Mouse (Mus musculus) lung, adult 2 months (tissue): ENCODE data around the gene Lrrc26. TPM values are rescaled to one million over a fixed set of nuclear protein-coding genes. Genes with fewer than 3 reads are reported as not detected.
A peak's percentile ranks its signal among the peaks of the same experiment; 100 is the strongest.

ENCODE experiments used
- DNase-seq: peaks from one replicate; pipeline ENCODE4 v3.0.0; 2022
- H3K4me1 ChIP-seq: fragments of 200-500 bp; 2 replicates; pipeline ENCODE4 v1.6.1; 2011; ENCODE audit warnings: low read length; ENCODE audit not compliant: control insufficient read depth, insufficient read depth
- H3K4me3 ChIP-seq: fragments of 200-500 bp; replicated peaks from 2 replicates; pipeline ENCODE3; 2011; ENCODE audit warnings: low read depth, mild to moderate bottlenecking, control low read depth, low read length; ENCODE audit errors: extremely low read depth
- CTCF ChIP-seq: fragments of 200-500 bp; IDR thresholded peaks from 2 replicates; pipeline ENCODE4 v1.5.1; 2011; ENCODE audit warnings: mild to moderate bottlenecking, low read length, control low read depth; ENCODE audit not compliant: insufficient read depth
- POLR2A ChIP-seq: fragments of 200-500 bp; IDR thresholded peaks from 2 replicates; pipeline ENCODE4 v1.6.1; 2011; ENCODE audit warnings: low read depth, mild to moderate bottlenecking, control low read depth, low read length, borderline replicate concordance; ENCODE audit errors: extremely low read depth
- WGBS: fragments of 180-500 bp; shearing (Covaris S2); methylation state at CpG from one replicate; pipeline ENCODE4 v1.1.7; 2018; 5-methylcytosine and 5-hydroxymethylcytosine counted together
- polyA plus RNA-seq: library from polyadenylated mRNA; depleted of rRNA; stranded (reverse); fragments of >200 nt; gene quantifications from 2 replicates; pipeline ENCODE4 v1.2.3, GENCODE M21; 2012; rRNA removed

Lrrc26 gene
- 52.8 and 59.6 TPM in 2 replicates for polyA plus RNA-seq

DNA sequence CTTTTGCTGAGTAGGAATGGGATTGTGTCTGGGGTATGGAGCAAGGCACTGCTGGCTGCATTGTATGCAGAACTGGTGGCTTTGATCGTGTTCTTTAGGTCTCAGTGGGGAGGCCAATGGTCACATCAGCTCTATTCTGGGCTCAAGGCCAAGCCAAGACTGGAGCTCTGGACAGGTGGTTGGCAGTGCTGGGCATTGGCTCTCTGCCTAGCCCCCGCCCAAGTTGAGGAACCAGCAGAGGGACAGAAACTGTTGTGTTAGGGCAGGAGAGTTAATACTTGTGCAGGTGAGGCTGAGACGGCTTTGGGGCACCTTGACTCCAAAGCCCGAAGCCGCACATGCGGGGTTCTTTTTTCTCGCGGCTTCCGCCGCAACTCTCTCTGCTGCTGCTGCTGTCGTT, at the start of gene Lrrc26:
Gene Lrrc26, plus strand, starts transcription at position 265 of the 400 bp plus-strand sequence.
- DNase-seq: peak; percentile 31
- TF ChIP-seq CTCF (no peak), POLR2A (no peak)
- Histone ChIP-seq H3K4me1 (peaks cover 23% of the 10 kb centered on the region), H3K4me3 (peak within 1 kb of the TSS; percentile 35)
- 10% methylated on average over 11 of the region's 11 CpGs for WGBS

- DNase-seq: no peak
- no peak overlapping the region for H3K4me3 ChIP-seq
- H3K4me1 ChIP-seq: peaks cover 6% of the 10 kb centered on the region
- 63% methylated on average over 8 of the region's 8 CpGs for WGBS
- TF ChIP-seq POLR2A (no peak), CTCF (no peak)
These were observed 49.4 kb upstream of the Lrrc26 start for GRCm38 (mm10) chr2:25240310-25240709.

DNA sequence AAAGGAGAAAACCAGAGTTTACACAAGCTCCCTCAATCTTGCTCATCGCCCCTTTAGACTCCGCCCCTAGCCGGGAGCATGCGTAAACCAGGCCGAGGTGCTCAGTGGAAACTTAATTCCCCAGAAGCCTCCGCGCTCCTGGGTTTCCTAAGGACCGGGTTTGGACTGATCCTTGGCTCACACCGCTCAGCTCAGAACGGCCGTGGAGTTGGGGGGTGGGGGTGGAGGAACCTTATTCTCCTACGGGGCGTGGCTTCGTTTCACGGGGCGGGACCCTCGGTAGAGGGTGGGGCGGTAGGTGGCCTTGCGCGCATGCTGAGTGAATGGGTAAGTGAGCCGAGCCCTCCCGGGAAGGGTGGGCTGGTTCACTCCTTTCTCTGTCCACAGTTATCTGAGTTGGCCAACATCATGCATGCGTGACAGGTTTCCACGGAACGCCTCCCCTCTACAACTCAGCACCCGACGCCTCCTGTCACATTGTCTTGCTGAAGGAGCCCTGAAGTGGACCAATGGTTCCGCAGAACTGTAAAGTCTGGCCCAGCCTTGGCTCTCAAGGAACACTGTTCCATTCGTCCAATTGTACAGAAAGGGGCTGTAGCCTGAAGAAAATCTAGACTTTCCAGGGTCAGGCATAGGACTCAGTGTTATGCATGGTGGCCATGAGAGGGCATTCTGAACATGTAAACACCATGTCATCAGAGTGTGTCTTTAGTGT, 48.8 kb upstream of the Lrrc26 start:
- peaks cover 6% of the 10 kb centered on the region for H3K4me1 ChIP-seq
- TF ChIP-seq POLR2A: peak; percentile 38; the same call in 1 of the 2 replicates
- no peak for TF ChIP-seq CTCF
- peak; percentile 63 for DNase-seq
- WGBS: 1% methylated on average over 29 of the region's 29 CpGs
- H3K4me3 ChIP-seq: peak overlapping the region; percentile 42

- no peak for TF ChIP-seq POLR2A
- TF ChIP-seq CTCF: no peak
- H3K4me1 ChIP-seq: peaks cover 6% of the 10 kb centered on the region
- no peak overlapping the region for H3K4me3 ChIP-seq
- DNase-seq: no peak
- 16% methylated on average over 6 of the region's 6 CpGs for WGBS
These were observed 48.3 kb upstream of the Lrrc26 start for GRCm38 (mm10) chr2:25241438-25241775.

DNA sequence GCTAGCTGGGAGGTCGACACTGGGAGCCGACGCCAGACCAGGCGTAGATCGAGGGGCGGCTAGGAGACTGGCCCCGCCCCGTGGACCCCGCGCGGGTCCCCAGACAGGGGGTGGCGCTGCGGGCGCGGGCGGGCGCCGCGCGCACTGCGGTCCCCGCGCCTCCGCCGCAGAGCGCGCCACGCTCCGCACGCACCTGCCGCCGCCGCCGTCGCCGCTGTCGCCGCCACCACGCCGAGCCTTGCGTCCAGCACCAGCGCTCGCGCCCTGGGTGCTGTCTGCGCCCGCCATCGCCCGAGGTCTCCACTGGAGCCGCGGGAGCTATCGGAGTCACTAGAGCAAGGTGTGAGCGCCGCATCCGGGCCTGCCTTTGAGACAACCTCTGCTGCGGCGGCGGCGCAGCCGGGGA, 47.6 kb upstream of the Lrrc26 start, which contains the start of the genes Rnf208 and Cysrt1:
Gene Rnf208, plus strand, starts transcription at position 155 of the 406 bp plus-strand sequence.
Gene Cysrt1, minus strand, starts transcription at position 352 of the 406 bp plus-strand sequence.
- under 1% methylated on average over 57 of the region's 59 CpGs for WGBS
- TF ChIP-seq POLR2A (no peak), CTCF (no peak)

GRCm38 (mm10) chr2:25243342-25243741, 46.4 kb upstream of the Lrrc26 start:
- 69% methylated on average over 8 of the region's 8 CpGs for WGBS
- DNase-seq: no peak
- Histone ChIP-seq H3K4me3 (no peak overlapping the region), H3K4me1 (peaks cover 4% of the 10 kb centered on the region)
- TF ChIP-seq CTCF: no peak
- no peak for TF ChIP-seq POLR2A

More for the DNA sequence above, 47.6 kb upstream of the Lrrc26 start, which contains the start of the genes Rnf208 and Cysrt1:
- no peak for DNase-seq
- Histone ChIP-seq H3K4me1 (peaks cover 6% of the 10 kb centered on the region), H3K4me3 (peak within 1 kb of the TSS; percentile 42)

- WGBS: 85% methylated on average over 4 of the region's 4 CpGs
- H3K4me1 ChIP-seq: peaks cover 4% of the 10 kb centered on the region
- no peak overlapping the region for H3K4me3 ChIP-seq
- TF ChIP-seq CTCF: no peak
- DNase-seq: no peak
These were observed 45.6 kb upstream of the Lrrc26 start for GRCm38 (mm10) chr2:25244144-25244543.

DNA sequence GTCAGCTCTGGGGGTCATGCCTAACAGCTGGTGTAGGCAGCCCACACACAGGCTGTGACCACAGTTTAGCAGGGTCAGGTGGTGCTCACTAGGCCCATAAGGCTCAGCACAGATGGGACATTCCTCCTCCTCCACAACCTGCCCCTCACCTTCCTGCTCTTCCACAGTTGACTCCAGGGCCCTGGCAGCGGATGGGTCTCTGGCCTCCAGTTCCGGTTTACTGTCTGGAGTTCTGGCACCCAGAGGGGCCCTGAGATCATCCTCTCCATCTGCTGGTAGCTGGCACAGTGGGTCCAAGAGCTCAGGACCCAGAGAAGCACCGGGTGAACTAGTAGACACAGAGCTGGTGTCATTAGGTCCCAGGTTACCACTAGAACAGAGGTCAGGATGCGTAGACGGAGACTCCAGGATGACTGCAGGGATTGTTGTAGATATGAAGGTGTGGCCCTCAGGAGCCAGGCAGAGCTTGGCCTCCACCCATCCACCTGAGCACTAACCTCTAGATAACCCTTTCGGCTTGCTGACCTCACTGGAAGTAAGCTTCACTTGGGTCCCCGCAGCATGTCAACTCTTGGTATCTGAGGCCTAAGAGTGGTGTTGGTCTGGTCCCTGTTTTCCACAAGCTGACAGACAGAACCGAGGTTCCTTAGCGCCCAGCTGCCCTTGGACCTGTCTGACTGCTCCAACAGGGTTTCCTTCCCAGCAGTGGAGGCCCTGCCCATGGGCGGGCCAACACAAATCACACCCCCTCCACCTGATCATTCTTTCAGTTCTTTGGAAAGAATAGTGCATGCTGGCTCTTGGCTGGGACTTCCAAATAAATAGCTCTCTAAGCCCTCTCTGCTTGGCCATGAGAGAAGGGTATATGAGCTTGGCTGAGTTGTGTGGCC, 43.3 kb upstream of the Lrrc26 start, which contains the start of gene AL732309.1:
Gene AL732309.1, minus strand, starts transcription at position 681 of the 890 bp plus-strand sequence.
- DNase-seq: no peak
- peak; percentile 32; the same call in 1 of the 2 replicates for TF ChIP-seq POLR2A
- no peak for TF ChIP-seq CTCF
- WGBS: 79% methylated on average over 10 of the region's 10 CpGs
- Histone ChIP-seq H3K4me3 (no peak within 1 kb of the TSS), H3K4me1 (peaks cover 3% of the 10 kb centered on the region)

DNA sequence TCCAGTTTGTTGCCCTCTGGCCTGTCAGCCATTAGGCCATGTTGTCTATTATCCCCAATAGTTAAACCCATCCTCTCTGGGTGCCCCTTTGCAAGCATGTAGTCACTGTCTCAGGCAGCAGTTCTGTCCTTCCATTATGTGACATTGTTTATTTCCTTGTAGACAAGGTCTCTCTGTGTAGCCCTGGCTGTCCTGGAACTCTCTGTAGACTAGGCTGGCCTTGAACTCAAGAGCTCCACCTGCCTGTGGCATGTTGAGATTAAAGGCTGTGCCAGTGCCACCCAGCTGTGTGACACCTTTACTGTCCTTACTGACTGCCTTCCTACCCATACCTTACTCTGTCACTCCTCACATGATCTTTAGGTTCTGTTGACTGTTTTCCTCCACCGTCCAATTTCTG, 37.4 kb upstream of the Lrrc26 start:
- DNase-seq: no peak
- WGBS: 75% methylated on average over 1 of the region's 1 CpGs
- TF ChIP-seq CTCF (peak; percentile 54), POLR2A (no peak)
- H3K4me3 ChIP-seq: no peak overlapping the region
- peaks cover 9% of the 10 kb centered on the region; the same call in 1 of the 2 replicates for H3K4me1 ChIP-seq

DNA sequence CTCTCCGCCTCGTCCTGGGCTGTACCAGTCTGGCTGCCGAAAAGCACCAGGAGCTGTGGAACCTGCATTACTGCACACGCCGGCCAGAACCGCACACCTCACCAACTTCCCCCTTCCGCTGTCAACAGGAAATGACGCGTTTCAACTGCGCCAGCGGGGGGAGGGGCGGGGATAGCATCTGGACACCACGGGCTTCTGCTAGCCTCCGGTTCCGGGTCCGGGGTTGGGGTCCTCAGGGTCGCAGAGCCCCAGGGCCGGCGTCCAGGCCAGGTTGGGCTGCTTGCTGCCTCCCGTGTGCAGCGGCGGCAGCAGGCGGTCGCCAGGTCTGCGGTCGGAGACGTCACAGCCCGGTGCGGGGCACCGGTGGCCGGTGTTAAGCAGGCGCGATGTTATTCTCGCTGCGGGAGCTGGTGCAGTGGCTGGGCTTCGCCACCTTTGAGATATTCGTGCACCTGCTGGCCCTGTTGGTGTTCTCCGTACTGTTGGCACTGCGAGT, 34.4 kb upstream of the Lrrc26 start, which contains the start of gene Tmem203:
Gene Tmem203, plus strand, starts transcription at position 156 of the 496 bp plus-strand sequence.
- H3K4me3 ChIP-seq: peak within 1 kb of the TSS; percentile 93
- peaks cover 9% of the 10 kb centered on the region; the same call in 1 of the 2 replicates for H3K4me1 ChIP-seq
- under 1% methylated on average over 39 of the region's 39 CpGs for WGBS
- TF ChIP-seq CTCF: no peak
- TF ChIP-seq POLR2A: peak; percentile 84
- peak; percentile 89 for DNase-seq
